Mouse (Mus musculus) midbrain, embryonic 11.5 days (tissue): Measurements from ENCODE around the gene Kank4. TPM values are rescaled to one million over a fixed set of nuclear protein-coding genes. Genes with fewer than 3 reads are reported as not detected.
A peak's percentile ranks its signal among the peaks of the same experiment; 100 is the strongest.

Experiments used
- ATAC-seq: fragments of 200-750 bp; cut with Nextera tagmentation; 2 replicates; pipeline ENCODE4 v1.8.0; 2017; ENCODE audit warnings: moderate TSS enrichment, moderate library complexity; ENCODE audit not compliant: low FRiP score
- DNase-seq: peaks from one replicate; pipeline ENCODE4 v3.0.0; 2015; ENCODE audit warnings: low spot score; ENCODE audit errors: missing footprints
- H3K27ac ChIP-seq: fragments of 300-500 bp; sonication (generic); 2 replicates; pipeline ENCODE4 v1.5.1; 2014; ENCODE audit warnings: low read depth, low read length
- H3K27me3 ChIP-seq: fragments of 300-500 bp; sonication (generic); 2 replicates; pipeline ENCODE4 v1.6.1; 2014; ENCODE audit warnings: mild to moderate bottlenecking, low read length, moderate library complexity, mixed read lengths; ENCODE audit not compliant: control insufficient read depth, insufficient read depth
- H3K36me3 ChIP-seq: fragments of 300-500 bp; sonication (generic); 2 replicates; pipeline ENCODE4 v1.6.1; 2014; ENCODE audit warnings: mild to moderate bottlenecking, low read length, moderate library complexity, mixed read lengths; ENCODE audit not compliant: control insufficient read depth, insufficient read depth
- H3K4me1 ChIP-seq: fragments of 300-500 bp; sonication (generic); 2 replicates; pipeline ENCODE4 v1.6.1; 2014; ENCODE audit warnings: low read length; ENCODE audit not compliant: control insufficient read depth, insufficient read depth
- H3K4me2 ChIP-seq: fragments of 300-500 bp; sonication (generic); 2 replicates; pipeline ENCODE4 v1.6.1; 2014; ENCODE audit warnings: mild to moderate bottlenecking, moderate library complexity
- H3K4me3 ChIP-seq: fragments of 300-500 bp; sonication (generic); 2 replicates; pipeline ENCODE4 v1.5.1; 2014; ENCODE audit warnings: low read depth, low read length
- H3K9ac ChIP-seq: fragments of 300-500 bp; sonication (generic); 2 replicates; pipeline ENCODE4 v1.6.1; 2014; ENCODE audit warnings: low read length
- H3K9me3 ChIP-seq: fragments of 300-500 bp; sonication (generic); 2 replicates; pipeline ENCODE4 v1.6.1; 2016; ENCODE audit warnings: low read length; ENCODE audit not compliant: control insufficient read depth
- WGBS: fragments of 180-500 bp; shearing (Covaris S2); extraction: QIAGEN DNeasy Blood & Tissue Kit; methylation state at CpG from one replicate; pipeline ENCODE4 v1.1.7; 2014; 5-methylcytosine and 5-hydroxymethylcytosine counted together
- polyA plus RNA-seq: library from polyadenylated mRNA; unstranded; fragments of >200 nt; fragmentation: Nextera tagmentation; extraction: Ambion mirVana; gene quantifications from 2 replicates; pipeline ENCODE4 v1.2.1, GENCODE M21; 2014

Kank4 gene
- polyA plus RNA-seq, result 0.92 and 0.98 TPM in 2 replicates

DNA sequence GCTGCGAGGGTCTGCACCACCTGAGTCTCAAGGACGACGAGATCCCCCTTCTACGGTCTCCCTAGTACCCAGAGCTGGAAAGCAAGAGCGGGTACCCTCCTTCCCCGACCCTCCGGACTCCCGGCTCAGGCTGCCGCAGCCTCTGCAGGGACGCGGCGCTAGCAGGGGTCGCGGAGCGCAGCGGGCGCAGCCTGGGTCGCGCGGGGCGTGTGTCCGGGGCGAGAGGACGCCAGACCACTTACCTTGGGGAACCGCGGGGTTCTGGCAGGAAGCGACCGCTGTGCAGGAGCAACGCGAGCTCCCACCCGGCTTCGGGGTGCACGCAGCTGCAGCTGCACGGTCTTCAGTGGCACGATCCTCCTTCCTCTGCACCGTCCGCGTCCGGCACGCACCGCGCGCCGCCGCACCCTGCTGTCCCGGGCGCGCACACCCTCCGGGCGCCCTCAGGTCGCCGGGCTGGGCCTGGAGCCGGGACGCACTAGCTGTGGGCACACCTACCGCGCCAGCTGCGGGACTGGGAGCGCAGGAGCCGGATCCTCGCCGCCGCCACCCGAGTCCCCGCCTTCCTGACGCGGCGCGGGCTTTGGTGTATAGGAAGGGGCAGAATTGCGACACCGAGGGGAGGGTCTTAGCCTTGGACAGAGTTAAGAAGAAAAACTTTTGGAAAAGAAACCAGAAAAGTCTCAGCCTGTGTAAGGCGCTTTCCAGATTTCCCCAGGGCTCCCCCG, at the start of gene Kank4:
Gene Kank4, minus strand, starts transcription at position 354 of the 728 bp plus-strand sequence.
- no peaks in the 10 kb centered on the region for H3K36me3 ChIP-seq
- peak within 1 kb of the TSS; percentile 71 for H3K9ac ChIP-seq
- H3K4me1 ChIP-seq, result peaks cover 3% of the 10 kb centered on the region; the same call in 1 of the 2 replicates
- H3K9me3 ChIP-seq, result no peaks in the 10 kb centered on the region
- no peak within 1 kb of the TSS for H3K27ac ChIP-seq
- H3K4me2 ChIP-seq, result peak within 1 kb of the TSS; percentile 98
- peaks cover 28% of the 10 kb centered on the region for H3K27me3 ChIP-seq
- under 1% methylated on average over 71 of the region's 72 CpGs for WGBS
- peak; percentile 85 for ATAC-seq
- peak; percentile 93 for DNase-seq
- peak within 1 kb of the TSS; percentile 66 for H3K4me3 ChIP-seq

DNA sequence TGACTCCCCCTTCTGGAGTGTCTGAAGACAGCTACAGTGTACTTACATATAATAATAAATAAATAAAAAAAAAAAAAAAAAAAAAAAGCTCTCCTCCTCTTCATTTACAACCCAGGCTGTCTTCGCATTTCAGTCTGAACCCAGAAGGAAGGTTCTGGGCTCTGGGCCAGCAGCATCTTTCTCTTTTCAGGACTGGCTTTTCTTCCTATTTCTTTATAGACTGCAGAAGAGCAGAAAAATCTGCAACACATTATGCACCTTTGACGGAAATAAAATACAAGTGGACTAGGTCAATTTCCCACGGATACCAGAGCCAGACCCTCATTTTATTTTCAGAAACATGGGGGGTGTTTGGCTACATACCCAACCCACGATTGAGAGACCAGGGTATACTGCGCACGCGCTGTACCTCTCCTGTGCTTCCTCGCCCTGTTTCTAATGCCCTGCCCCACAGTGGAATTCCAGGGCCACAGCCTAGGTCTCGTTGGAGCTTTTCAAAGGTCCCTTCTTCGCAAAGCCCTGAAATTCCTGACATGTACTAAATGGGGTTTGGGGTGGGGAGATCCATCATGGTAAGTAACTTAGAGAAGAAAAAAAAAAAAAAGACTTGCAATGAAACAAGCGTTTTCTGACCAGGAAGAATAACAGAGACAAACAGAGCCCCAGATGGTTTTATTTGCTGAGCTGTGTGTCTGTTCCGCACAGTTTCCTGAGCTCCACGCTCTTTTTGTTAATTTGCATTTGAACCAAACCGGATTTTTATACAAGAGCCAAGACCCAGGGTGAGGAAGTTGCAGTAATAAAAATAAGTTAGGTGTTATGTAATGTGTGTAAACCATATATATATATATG, 48.3 kb upstream of the Kank4 start:
- H3K27ac ChIP-seq, result no peak overlapping the region
- H3K4me2 ChIP-seq, result no peak overlapping the region
- WGBS, result 85% methylated on average over 14 of the region's 14 CpGs
- H3K27me3 ChIP-seq, result no peaks in the 10 kb centered on the region
- ATAC-seq, result no peak
- H3K9me3 ChIP-seq, result no peaks in the 10 kb centered on the region
- H3K4me1 ChIP-seq, result no peaks in the 10 kb centered on the region
- H3K36me3 ChIP-seq, result no peaks in the 10 kb centered on the region
- no peak overlapping the region for H3K4me3 ChIP-seq
- DNase-seq, result no peak
- H3K9ac ChIP-seq, result no peak overlapping the region

DNA sequence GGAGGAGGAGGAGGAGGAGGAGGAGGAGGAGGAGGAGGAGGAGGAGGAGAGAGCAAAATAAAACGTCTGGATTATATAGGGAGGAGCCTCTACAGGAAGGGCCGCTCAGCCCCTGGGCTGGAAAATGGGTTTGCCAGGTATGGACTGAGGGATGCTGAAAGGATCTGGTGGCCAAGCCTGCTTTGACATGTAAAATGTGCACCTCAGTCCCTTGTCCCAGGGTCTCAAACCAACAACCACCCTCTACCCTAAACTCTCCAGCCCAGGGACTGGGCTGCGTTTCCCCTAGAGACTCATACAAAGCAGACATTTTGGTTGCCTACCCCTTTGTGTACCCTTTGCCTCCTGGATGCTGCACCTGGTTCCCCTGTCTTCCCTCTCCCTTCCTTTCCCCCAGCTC, 47.2 kb upstream of the Kank4 start:
- Histone ChIP-seq H3K9ac (no peak overlapping the region), H3K9me3 (no peaks in the 10 kb centered on the region), H3K4me3 (no peak overlapping the region), H3K27ac (no peak overlapping the region), H3K4me2 (no peak overlapping the region), H3K36me3 (no peaks in the 10 kb centered on the region), H3K4me1 (no peaks in the 10 kb centered on the region), H3K27me3 (no peaks in the 10 kb centered on the region)
- WGBS, result 78% methylated on average over 3 of the region's 3 CpGs
- ATAC-seq (no peak), DNase-seq (no peak)

DNA sequence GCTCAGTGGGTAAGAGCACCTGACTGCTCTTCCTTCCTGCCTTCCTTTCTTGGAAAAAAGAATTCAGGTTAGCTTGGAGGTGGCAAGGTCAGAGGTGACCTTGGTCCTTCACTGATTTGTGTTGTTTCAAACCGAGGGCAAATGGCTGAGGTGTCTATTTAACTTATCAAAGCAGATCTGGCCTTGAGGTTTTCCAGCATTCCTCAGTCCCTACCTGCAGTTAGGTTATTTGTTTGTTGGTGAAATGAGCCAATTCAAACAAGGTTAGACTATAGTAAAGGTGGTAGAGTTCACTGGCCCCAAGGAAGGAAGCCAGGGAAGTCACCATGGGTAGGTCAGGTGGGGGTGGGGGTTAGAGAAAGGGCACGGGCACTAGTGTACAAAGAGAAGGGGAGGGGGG, 46.8 kb upstream of the Kank4 start:
- DNase-seq, result no peak
- no peak overlapping the region for H3K4me3 ChIP-seq
- ATAC-seq, result no peak
- H3K27me3 ChIP-seq, result no peaks in the 10 kb centered on the region
- no peak overlapping the region for H3K9ac ChIP-seq
- no peaks in the 10 kb centered on the region for H3K4me1 ChIP-seq
- no peaks in the 10 kb centered on the region for H3K36me3 ChIP-seq
- H3K4me2 ChIP-seq, result no peak overlapping the region
- no peaks in the 10 kb centered on the region for H3K9me3 ChIP-seq
- H3K27ac ChIP-seq, result no peak overlapping the region
- 77% methylated on average over 1 of the region's 2 CpGs for WGBS

DNA sequence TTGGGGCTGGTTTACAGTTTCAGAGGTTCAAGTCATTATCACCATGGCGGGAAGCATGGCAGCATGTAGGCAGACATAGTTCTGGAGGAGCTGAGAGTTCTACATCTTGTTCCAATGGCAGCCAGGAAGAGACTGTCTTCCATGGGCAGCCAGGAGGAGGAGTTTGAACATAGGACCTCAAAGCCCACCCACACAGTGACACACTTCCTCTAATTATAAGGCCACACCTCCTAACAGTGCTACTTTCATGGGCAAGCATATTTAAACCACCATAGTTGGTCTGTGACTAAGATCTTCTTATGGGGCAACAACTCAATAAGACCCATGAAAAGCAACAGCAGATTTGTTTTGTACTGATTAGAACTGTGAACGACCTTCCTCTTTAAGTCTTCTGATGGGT, 46.1 kb upstream of the Kank4 start:
- H3K27me3 ChIP-seq, result no peaks in the 10 kb centered on the region
- no peak overlapping the region for H3K4me3 ChIP-seq
- DNase-seq, result no peak
- ATAC-seq, result no peak
- no peak overlapping the region for H3K9ac ChIP-seq
- H3K9me3 ChIP-seq, result no peaks in the 10 kb centered on the region
- WGBS, result 88% methylated on average over 2 of the region's 2 CpGs
- H3K36me3 ChIP-seq, result no peaks in the 10 kb centered on the region
- no peak overlapping the region for H3K4me2 ChIP-seq
- no peaks in the 10 kb centered on the region for H3K4me1 ChIP-seq
- no peak overlapping the region for H3K27ac ChIP-seq

DNA sequence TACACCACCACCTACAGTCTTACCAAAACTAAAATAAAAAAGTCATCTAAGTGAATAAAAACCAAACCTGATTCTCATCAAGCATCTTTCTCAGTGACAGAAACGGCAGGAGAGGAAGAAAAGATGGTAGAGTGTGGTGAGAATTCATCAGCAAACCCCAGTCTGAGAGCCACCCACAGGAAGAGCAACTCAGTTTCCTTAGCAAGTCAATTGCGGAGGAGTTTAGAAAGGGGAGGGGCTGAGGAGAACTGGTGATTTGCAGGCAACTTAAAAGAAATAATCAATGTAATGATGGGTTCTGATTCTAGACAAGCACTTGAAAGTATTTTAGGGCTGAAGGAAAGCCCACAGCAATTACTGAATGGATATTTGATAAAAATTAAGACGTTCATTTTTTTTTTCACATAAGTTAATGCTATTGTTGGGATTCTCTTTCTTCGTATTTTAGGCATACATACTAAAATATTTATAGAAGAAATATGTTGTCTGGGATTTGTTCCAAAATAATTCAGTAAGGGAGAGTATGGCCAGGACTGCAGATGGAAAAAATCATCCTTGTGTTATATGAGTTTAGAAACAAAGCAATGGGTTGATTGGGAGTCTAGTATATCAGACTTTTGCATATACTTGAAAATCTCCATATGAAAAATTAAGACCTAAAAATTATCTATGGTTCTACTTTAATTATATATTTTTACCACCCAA, 41.0 kb upstream of the Kank4 start:
- WGBS, result 87% methylated on average over 4 of the region's 4 CpGs
- Histone ChIP-seq H3K9me3 (no peaks in the 10 kb centered on the region), H3K27ac (no peak overlapping the region), H3K4me3 (no peak overlapping the region), H3K4me2 (no peak overlapping the region), H3K36me3 (no peaks in the 10 kb centered on the region), H3K9ac (no peak overlapping the region), H3K4me1 (no peaks in the 10 kb centered on the region), H3K27me3 (no peaks in the 10 kb centered on the region)
- ATAC-seq, result no peak
- no peak for DNase-seq

DNA sequence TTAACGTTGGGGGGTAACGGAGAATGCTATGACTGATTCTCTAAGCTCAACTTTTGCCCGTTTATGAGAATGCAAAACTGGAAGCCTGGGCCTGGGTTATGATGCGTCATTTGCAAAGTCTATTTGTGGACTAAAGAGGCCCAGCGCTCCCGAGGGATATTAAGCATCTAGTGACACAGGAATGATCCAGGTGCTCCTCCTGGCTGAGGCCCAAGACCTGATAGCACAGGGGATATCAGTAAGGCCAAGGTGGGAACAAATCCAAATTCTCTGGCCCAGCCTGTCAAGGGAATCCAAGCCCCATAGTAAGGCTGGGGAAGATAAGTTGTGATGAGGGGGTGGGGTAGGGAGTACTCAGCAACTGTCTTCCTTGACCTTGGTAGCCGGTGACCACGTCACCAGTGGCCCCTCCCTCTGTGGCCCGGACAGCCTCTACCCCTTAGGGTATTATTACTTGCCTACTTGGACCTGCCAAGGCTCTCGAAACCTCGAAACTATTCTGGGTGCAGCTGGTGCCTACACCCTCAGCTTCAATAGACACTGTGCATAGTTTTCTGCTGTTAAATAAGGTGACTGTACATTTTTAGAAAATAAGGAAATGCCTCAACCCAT, 39.8 kb upstream of the Kank4 start:
- no peaks in the 10 kb centered on the region for H3K4me1 ChIP-seq
- DNase-seq, result no peak
- no peak overlapping the region for H3K27ac ChIP-seq
- no peaks in the 10 kb centered on the region for H3K36me3 ChIP-seq
- no peak overlapping the region for H3K4me2 ChIP-seq
- no peaks in the 10 kb centered on the region for H3K27me3 ChIP-seq
- WGBS, result 90% methylated on average over 11 of the region's 11 CpGs
- no peaks in the 10 kb centered on the region for H3K9me3 ChIP-seq
- no peak for ATAC-seq
- no peak overlapping the region for H3K9ac ChIP-seq
- no peak overlapping the region for H3K4me3 ChIP-seq

DNA sequence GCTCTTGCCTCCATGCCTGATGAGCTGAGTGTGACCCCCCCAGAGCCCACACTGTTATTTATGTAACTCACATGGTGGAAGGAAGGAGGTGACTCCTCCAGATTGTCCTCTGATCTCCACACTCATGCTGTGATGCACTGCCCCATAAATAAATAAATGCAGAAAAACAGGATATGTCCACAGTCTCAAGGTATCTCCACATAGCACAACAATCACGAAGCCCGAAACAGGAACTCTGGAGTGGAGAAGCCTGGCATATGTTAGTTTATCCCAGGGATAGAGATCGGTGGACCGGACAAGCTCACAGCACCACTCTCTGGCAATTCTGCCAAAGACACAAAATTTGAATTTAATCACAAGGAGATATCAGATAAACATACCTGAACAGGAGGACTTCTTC, 36.6 kb upstream of the Kank4 start:
- no peak for ATAC-seq
- no peaks in the 10 kb centered on the region for H3K36me3 ChIP-seq
- 81% methylated on average over 4 of the region's 4 CpGs for whole genome bisulfite sequencing
- DNase-seq, result no peak
- no peaks in the 10 kb centered on the region for H3K27me3 ChIP-seq
- H3K9ac ChIP-seq, result no peak overlapping the region
- no peak overlapping the region for H3K4me3 ChIP-seq
- no peak overlapping the region for H3K27ac ChIP-seq
- no peaks in the 10 kb centered on the region for H3K4me1 ChIP-seq
- no peak overlapping the region for H3K4me2 ChIP-seq
- no peaks in the 10 kb centered on the region for H3K9me3 ChIP-seq
